Mouse (Mus musculus) neural tube, embryonic 10.5 days (tissue): ENCODE results near the gene Gm14597.
"Not testable (repeated sequence)": the region's sequence is repeated elsewhere in the genome, so short reads cannot be mapped to it uniquely, and the experiment has no call there.

Experiments
- DNase-seq: peaks from one replicate; pipeline ENCODE4 v3.0.0-alpha.2; 2017; ENCODE audit warnings: low spot score; ENCODE audit errors: extremely low spot score

Gm14597 gene

GRCm38 (mm10) chrX:53608879-53609278 lies at the start of gene Gm14597:
Gene Gm14597, minus strand, starts transcription at chrX:53608979.
- DNase-seq: not testable (repeated sequence)

- DNase-seq: not testable (repeated sequence)
Measured at GRCm38 (mm10) chrX:53652917-53653316, 44.1 kb upstream of the Gm14597 start.

DNA sequence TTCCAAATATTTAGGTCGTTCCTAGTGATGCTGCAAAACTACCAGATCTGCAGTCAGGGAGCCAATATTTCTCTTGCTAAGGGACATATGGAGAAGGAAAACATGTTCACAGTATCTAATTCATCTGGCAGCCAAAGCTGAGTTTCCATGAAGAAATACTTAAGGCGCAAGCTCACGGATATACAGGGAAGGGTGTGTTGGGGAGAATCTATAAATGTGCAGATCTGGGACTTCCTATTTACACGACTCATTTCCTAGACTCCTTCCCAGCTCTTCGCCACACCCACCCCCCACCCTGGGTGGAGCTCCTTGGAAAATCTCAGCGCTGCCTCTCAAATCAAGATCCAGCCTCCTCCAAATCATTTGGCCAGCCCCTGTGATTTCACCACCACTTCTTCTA lies 37.1 kb upstream of the Gm14597 start:
- no peak for DNase-seq

DNA sequence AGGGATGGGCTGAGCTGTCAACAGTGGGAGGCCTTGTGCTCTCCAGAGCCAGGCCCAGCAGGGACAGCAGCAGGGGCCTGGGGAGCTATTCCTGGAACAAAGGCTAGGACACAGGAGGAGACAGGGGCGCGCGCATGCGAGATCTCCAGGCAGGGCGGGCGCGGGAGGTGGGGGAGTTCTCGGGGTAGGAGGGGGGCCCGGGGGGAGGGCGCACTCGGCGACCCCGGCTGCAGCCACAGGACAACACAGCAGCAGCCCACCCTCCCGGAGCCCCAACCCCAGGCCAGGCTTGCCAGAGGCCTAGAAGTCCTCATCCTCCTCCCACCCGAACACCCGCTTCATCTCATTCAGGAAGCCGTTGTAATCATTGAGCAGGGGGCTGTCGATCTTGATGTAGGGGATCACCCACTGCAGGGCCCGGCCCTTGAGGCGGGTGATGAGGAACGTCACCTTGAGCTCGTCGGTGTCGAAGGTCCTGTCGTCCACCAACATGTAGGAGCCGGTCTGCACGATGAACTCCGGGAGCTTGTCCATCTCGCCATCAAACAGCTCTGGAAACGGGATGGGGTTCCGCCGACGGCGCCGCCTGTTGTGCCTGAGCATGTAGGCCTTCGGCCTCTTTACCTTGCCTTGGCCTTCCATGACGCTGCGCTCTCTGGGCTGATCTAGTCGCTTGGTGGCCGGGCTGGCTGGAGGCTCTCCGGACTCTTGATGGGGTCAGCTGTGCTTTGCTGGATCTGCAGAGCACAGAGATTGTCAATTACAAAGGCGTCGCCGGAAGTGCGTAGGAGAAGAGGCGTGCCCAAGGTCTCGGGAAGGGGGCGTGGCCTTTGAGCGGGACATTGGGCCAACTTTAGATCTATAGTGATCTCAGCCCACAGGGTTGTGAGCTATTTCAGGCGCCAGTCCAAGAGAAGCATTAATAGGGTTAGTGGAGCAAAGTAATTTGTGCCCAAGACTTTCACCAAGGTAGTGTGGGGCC lies 34.5 kb upstream of the Gm14597 start, which contains the start of gene Rtl8a:
Rtl8a (minus strand) TSS at position 703 of the 982 bp plus-strand sequence.
- DNase-seq: peak; percentile 69

DNA sequence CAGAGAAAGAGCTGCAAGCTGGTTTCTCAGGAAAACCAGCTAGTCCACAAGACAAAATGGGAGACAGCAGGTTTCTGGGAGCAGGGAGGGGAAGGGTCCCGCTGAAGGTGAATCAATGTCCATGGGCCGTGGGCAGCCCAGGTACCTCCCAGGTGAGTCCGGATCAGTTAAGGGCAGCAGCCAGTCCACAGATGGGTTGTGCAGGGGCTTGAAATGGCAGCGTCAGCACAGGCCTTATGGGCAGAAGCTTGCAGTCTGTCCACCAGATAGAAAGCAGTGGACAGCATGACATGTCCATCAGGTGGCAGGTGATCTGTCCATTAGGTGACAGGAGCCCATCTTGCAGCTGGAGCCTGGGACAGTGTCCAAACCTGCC lies 33.8 kb upstream of the Gm14597 start:
- not testable (repeated sequence) for DNase-seq

- not testable (repeated sequence) for DNase-seq
Measured at GRCm38 (mm10) chrX:53638107-53638506, 29.3 kb upstream of the Gm14597 start.

DNA sequence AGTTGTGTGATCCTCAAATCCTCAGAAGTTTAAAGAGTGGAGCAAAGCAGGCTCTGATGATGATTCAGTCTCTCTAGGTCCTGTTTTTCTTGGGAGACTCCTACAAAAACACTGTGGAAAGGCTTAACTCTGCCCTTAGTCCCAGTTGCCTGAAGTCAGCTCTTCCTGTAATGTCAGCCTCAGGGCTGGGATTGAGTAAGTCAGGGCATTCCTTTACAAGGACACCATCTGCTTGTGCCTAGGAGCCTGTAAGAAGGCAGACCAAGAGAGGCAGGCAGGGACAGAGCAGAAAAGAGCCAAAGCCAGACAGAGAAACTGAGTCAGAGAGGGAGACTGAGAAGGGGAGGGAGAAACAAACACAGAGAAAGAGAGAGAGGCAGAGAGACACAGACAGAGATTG lies 2.6 kb upstream of the Gm14597 start:
- not testable (repeated sequence) for DNase-seq

DNA sequence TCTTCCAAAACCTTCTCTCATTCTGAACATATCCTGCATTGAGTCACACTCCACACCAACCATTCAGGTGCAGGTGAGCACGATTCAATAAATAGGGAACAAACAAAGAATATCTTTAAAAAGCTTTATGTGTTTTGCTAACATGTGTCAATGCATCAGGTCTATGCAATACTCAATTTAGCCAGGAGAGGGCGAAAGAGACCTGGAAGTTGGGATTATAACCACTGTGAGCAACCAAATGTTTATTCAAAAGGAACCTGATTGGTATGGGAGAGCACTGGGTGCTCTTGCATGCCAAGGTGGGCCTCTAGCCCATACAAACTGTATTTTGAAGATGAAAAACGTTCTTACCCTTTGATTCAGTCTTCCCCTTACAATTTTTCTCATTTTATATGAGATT lies 1.8 kb upstream of the Gm14597 start:
- DNase-seq: peak; percentile 44

DNA sequence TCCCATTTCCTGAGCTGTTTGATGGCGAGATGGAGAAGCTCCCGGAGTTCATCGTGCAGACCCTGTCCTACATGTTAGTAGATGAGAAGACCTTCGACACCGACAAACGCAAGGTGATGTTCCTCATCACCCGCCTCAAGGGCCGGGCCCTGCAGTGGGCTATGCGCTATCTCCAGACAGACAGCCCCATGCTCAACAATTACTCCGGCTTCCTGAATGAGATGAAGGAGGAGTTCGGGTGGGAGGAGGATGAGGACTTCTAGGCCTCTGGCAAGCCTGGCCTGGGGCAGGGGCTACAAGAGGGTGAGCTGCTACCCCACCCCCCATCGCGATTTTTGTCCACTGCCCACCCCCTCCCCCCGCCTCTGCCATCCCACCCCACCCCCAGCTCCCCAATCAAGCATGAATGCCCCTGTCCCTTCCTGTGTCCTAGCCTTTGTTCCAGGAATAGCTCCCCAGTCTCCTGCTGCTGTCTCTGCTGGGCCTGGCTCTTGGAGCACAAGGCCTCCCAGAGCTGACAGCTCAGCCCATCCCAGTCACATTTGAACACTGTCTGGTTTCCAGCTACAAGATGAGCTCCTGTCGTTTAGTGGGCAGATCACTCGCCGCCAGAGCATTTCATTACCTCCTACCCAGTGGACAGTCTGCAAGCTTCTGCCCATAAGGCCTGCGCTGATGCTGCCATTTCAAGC lies 511 bp downstream of the Gm14597 start:
- peak; percentile 14 for DNase-seq

GRCm38 (mm10) chrX:53607242-53608121 lies 1.3 kb downstream of the Gm14597 start, which contains the start of gene Rtl8c:
Gene Rtl8c, plus strand, starts transcription at chrX:53608032.
- DNase-seq: peak; percentile 45

GRCm38 (mm10) chrX:53606176-53606575 lies 2.6 kb downstream of the Gm14597 start:
- not testable (repeated sequence) for DNase-seq

GRCm38 (mm10) chrX:53599993-53600392 lies 8.8 kb downstream of the Gm14597 start:
- not testable (repeated sequence) for DNase-seq

GRCm38 (mm10) chrX:53583404-53583803 lies 25.4 kb downstream of the Gm14597 start:
- DNase-seq: not testable (repeated sequence)

GRCm38 (mm10) chrX:53581407-53581806 lies 27.4 kb downstream of the Gm14597 start:
- DNase-seq: not testable (repeated sequence)

DNA sequence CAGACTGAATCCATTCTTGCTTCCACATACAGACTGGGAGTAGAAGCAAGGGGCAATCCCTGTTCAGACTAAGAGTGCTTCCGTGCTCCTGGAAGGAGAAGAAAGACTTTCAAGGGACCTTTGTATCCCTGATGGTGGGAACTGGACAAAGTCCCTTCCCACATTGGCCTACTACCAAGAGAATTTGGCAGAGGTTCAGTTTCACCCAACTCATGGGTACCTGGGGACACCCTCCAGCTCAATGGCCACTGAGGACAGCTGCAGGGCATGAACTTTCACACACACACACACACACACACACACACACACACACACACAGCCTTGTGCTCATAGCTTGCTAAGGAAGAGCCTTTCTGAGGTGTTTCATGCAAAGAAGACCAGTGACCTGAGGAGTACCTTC lies 29.5 kb downstream of the Gm14597 start:
- DNase-seq: no peak
